Mouse (Mus musculus): Measurements from ENCODE around the gene Gapvd1. TPM values are rescaled to one million over a fixed set of nuclear protein-coding genes. Genes with fewer than 3 reads are reported as not detected.
"Not testable (repeated sequence)": the region's sequence is repeated elsewhere in the genome, so short reads cannot be mapped to it uniquely, and the experiment has no call there.

The Gapvd1 gene
- total RNA-seq (2022) = 10 to 100 TPM; 34.1 to 36.4 (median 35.4) TPM

GRCm38 (mm10) chr2:34754551-34755358, at the start of gene Gapvd1:
TSS of gene Gapvd1 (minus strand) at chr2:34755232.
- no peak for DNase-seq (ENCODE audit: low spot score in 2 of 2)

DNA sequence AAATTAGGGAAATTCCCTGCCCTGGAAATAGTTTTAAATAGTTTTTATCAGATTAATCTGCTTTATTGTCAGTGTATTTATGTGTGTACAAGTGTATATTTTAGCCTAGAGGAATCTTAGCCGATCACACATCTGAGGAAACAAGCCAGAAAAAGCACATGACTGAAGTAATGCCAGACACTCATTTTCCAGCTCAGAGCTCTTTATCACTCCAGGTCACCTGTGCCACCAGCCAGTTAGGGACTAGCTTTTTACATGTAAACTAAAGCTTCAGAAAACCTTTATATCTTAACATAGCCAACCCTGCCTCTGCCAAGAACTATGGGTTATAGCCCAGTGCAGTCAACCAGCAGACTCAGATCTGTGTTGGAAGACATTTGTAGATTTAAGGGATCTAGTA, 49.8 kb upstream of the Gapvd1 start:
- no peak for DNase-seq (ENCODE audit: low spot score in 2 of 2)

- DNase-seq (ENCODE audit: low spot score in 2 of 2) = no peak
These were observed 49.1 kb upstream of the Gapvd1 start for GRCm38 (mm10) chr2:34804172-34804571.

DNA sequence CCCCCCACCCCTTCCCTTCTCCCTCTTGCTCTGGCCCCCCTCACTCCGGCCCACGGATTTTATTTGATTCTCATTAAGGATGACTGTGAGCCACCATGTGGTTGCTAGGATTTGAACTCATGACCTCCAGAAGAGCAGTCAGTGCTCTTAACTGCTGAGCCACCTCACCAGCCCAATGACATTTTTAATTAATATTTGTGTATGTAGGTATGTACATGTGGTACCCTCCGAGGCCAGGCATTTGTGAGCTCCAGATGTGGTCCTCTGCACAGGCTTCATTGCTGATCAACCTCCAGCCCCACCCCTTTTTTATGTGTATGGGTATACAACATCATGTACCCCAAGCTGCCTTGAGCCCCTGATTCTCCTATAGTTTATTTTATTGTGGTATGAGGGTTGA, 48.7 kb upstream of the Gapvd1 start:
- DNase-seq (ENCODE audit: low spot score in 2 of 2) = no peak

- DNase-seq (ENCODE audit: low spot score in 2 of 2) = peak in 1 of 2 experiments; percentile 18
These were observed 47.7 kb upstream of the Gapvd1 start for GRCm38 (mm10) chr2:34802565-34803245.

DNA sequence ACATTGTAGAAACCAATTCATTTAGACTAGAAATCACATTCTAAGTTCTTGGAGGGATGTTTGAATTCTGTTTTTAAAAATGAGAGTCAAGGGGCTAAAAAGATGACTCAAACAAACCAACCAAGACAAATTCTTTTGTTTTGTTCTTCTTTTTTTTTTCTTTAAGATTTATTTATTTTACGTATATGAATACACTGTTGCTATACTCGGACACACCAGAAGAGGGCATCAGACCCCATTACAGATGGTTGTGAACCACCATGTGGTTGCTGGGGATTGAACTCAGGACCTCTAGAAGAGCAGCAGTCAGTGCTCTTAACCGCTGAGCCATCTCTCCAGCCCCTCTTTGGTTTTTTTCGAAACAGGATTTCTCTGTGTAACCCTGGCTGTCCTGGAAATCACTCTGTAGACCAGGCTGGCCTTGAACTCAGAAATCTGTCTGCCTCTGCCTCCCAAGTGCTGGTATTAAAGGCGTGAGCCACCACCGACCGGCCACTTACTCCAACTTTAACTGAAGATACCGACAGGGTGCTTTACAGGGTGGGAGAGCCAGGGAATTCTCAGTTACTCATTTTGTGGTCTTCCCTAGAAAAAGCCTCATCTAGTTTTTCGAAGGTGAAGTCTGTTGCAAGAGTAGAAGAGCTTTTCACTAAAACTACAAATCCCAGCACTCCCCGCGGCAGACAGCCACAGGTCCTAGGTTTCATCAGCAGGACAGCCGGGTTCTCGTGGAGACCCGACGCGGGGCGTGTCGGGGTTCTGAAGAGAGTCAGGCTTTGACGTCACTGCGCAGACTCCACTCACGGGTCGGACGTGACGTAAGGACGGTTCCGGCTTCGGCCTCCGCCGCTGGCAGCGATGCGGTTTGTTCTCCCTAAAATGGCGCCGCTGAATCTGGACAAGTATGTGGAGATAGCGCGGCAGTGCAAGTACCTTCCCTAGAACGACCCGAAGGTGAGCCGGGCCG, 46.8 kb upstream of the Gapvd1 start:
- DNase-seq (ENCODE audit: low spot score in 2 of 2) = peak; percentile 94 to 97

DNA sequence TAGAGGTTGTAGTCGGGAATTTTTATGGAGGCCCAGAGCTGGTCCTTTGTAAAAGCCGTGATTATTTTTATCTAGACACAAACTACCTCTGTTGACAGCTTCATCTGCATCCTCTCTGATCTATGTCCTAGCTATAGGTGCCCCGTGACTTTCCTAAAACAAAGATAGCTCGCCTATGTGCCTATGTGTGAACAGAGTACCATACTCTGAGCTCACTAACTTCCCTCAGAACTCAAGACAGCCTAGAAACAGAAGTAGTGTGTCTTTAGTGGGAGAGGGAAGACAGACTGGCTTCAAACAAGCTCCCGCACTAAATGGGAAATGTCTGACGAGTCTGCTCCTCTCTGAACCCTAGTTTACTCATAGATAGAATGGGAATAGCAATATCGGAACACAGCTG, 45.3 kb upstream of the Gapvd1 start:
- DNase-seq (ENCODE audit: low spot score in 2 of 2) = no peak

- peak; percentile 70 to 77 for DNase-seq (ENCODE audit: low spot score in 2 of 2)
These were observed 44.6 kb upstream of the Gapvd1 start, which contains the start of gene Rabepk for GRCm38 (mm10) chr2:34799357-34800256. TSS of gene Rabepk (minus strand) at chr2:34799912.

GRCm38 (mm10) chr2:34795426-34795825, 40.4 kb upstream of the Gapvd1 start:
- no peak for DNase-seq (ENCODE audit: low spot score in 2 of 2)

DNA sequence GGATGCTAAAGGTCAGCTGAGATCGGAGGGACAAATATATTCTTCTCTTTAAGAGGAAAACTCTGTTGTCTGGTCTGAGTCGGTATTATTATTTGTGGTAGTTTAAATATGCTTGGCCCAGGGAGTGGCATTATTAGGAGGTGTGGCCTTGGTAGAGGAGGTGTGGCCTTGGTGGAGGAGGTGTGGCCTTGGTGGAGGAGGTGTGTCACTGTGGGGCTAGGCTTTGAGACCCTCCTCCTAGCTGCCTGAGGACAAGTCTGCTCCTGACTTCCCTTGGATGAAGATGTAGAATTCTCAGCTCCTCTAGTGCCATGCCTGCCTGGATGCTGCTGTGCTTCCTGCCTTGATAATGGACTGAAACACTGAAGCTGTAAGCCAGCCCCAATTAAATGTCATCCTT, 39.5 kb upstream of the Gapvd1 start:
- DNase-seq (ENCODE audit: low spot score in 2 of 2) = no peak

GRCm38 (mm10) chr2:34792543-34792942, 37.5 kb upstream of the Gapvd1 start:
- DNase-seq (ENCODE audit: low spot score in 2 of 2) = not testable (repeated sequence)

GRCm38 (mm10) chr2:34790282-34790681, 35.2 kb upstream of the Gapvd1 start:
- no peak for DNase-seq (ENCODE audit: low spot score in 2 of 2)

GRCm38 (mm10) chr2:34784085-34784484, 29.1 kb upstream of the Gapvd1 start:
- no peak for DNase-seq (ENCODE audit: low spot score in 2 of 2)

- DNase-seq (ENCODE audit: low spot score in 2 of 2) = no peak
These were observed 28.3 kb upstream of the Gapvd1 start for GRCm38 (mm10) chr2:34783064-34784020.

GRCm38 (mm10) chr2:34777237-34777868, 22.3 kb upstream of the Gapvd1 start:
- no peak for DNase-seq (ENCODE audit: low spot score in 2 of 2)

GRCm38 (mm10) chr2:34774493-34774892, 19.5 kb upstream of the Gapvd1 start:
- DNase-seq (ENCODE audit: low spot score in 2 of 2) = no peak

DNA sequence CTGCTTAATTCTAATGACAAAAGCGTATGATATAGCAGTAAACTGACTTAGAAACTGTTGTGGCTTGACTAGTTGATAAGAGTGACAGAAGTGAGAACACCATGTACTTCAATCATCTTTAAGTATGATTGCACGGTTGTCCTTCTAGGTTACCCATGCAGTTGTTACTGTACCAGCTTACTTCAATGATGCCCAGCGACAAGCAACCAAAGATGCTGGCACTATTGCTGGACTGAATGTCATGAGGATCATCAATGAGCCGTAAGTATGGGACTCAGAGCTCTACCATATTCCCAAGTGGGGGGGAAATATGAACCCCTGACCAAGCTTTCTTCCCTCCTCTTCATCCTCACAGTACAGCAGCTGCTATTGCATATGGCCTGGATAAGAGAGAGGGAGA, 18.6 kb upstream of the Gapvd1 start:
- no peak for DNase-seq (ENCODE audit: low spot score in 2 of 2)

Data from gastrocnemius, adult 8-10 months (tissue).